Mouse (Mus musculus) cerebellum, adult 2 months (tissue): ENCODE measurements around the gene Rab3ip.

ENCODE experiments used
- CTCF ChIP-seq: fragments of 200-500 bp; IDR thresholded peaks from 2 replicates; pipeline ENCODE4 v1.5.1; 2011; ENCODE audit warnings: low read depth, mild to moderate bottlenecking, control low read depth, low read length, moderate library complexity, borderline replicate concordance; ENCODE audit not compliant: insufficient read depth
- POLR2A ChIP-seq: fragments of 200-500 bp; IDR thresholded peaks from 2 replicates; pipeline ENCODE4 v1.6.1; 2011; ENCODE audit warnings: low read length, control low read depth, borderline replicate concordance; ENCODE audit not compliant: insufficient read depth

DNA sequence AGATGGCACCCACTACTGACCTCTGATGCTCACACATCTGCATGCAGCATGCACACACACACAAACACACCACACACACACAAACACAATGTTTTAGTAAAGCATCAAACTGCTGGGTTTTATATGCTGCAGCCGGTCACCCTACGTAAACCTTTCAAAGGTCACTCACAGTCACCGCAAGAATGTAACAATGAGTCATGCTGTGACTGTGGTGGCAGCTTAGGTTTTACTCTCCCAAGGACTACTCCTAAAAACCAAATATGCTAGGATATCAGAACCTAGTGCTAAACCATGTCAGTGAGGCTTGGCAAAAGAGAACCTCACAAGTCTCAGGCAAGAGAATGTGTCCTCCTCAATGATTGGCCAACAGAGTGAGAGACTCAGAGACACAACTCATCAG is 21.7 kb downstream of the Rab3ip start:
- TF ChIP-seq CTCF (no peak), POLR2A (no peak)
